Mouse (Mus musculus): ENCODE data around the gene Cmtm3.

The Cmtm3 gene

DNA sequence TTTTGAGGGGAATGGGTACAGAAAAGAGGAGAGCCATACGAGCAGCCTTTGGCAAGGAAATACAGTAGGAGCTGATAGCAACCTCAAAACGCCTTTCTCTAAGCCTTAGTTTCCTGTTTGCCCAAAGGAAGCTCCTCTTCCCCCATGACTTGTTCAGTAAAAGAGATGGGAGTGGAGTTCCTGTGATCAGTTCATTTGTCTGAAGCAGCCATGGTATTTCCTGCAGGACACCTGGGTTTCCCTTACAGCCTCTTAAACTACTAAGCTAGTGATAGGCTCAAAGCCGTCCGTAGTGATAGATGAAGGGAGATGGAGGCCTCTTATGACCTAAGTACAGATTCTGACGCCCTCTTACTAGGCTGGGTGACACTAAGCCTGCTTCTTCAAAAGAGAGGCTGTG is 3.2 kb downstream of the Cmtm3 start:
- no peak for DNase-seq

DNA sequence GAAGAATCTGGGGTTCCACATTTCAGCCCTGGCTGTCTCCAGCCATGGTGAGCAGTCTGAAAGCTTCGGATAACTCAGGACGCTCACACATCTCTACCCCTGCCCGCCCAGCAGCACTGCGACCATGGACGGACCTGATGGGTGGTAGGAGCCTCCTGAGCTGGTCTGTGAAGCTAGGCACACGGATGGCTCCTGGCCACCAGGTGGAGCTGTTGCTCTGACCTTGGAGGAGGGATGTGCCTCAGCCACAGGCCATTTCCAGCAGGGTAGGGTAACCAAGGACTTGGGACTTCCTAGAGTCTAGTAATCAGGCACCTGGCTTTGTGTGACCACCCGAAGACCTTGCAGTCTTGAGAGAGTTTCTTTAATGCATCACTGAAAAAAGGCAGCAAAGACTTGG is 4.7 kb downstream of the Cmtm3 start:
- DNase-seq: peak; percentile 80 to 88

DNA sequence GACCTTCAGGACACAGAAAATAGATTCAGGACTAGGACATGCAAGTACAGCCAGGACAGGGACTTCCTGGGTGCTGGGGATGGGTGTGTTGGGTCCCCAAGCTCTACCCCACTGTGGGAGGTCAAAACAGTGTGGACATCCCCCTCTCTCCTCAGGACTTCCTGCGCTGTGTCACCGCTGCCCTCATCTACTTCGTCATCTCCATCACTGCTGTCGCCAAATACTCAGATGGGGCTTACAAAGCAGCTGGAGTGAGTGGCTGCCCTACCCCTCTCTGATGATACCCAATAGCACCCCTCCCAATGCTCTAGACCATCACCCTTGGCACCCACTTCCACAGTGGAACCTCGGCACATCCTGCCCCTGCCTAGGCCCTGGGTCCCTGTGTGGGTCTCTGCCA is 5.4 kb downstream of the Cmtm3 start:
- DNase-seq: no peak

DNA sequence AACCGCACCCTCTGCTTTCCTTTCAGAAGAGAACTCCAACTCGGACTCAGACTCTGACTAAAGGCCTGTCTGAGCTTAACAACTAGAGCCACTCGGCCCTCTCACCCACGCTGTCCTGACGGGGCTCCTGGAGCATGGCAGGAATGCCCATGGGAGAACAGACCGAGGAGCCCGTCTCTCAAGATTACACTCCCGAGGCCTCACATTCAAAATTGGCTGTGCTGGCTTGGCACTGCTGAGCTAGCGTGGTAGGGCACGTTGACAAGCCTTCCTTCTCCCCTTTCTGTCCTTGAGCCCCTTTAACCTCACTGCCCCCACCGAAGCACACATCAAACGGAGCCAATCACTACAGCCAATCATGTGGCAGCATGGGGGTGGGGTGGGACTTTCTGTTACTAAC is 7.5 kb downstream of the Cmtm3 start:
- no peak for DNase-seq

DNA sequence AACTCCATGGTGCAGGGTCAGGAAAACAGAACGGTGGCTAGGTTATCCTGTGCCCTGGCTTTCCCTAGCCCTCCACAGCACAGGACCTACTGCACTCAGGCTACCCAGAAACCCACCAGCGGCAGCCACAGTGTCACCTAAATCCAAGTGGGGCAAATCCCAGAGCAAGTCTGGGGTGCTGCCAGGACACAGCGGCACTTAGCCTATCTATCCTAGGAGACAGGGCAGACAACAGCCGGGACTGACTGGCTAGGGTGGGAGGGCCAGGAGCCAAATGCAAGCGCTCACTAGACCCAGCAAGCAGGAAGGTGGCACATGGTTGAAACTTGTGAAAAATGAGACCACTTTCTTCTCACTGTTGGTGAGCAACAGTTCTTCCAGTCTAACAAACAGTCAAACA is 9.8 kb downstream of the Cmtm3 start:
- DNase-seq: no peak

DNA sequence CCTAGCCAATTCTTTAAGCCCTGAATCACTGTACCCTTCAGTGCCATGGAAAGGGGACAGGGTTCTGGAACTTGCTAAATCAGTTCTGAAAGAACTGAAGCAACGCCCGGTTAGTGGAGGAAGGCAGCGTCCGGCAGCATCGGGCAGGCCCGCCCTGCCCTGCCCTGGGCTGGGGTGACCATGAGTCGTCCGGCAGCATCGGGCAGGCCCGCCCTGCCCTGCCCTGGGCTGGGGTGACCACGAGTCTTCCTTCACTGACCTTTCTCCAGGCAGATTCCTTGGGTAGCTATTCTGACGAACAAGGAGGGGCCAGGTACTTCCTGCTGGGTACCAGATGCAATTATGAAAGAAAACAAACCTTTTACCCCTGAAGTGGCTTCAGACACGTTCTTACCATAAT is 10.8 kb downstream of the Cmtm3 start:
- no peak for DNase-seq

DNA sequence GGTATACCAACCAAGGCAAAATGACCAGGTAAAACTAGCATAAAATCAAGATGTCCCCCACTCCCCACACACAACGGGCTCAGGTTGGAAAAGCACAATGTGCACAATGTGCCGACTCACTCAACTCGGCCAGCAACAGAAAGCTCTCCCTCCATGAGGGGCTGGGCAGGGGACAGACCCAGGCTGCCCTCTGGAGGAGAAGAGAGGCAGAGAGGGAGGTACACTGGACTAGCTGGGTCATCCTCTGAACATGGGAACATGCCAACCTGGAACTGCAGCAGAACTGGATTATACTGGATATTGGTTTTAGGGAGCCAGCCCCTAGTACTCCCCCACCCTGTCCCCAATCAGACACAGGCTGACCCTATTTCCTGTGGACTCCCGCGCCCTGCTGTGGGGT is 14.0 kb downstream of the Cmtm3 start:
- DNase-seq: no peak

DNA sequence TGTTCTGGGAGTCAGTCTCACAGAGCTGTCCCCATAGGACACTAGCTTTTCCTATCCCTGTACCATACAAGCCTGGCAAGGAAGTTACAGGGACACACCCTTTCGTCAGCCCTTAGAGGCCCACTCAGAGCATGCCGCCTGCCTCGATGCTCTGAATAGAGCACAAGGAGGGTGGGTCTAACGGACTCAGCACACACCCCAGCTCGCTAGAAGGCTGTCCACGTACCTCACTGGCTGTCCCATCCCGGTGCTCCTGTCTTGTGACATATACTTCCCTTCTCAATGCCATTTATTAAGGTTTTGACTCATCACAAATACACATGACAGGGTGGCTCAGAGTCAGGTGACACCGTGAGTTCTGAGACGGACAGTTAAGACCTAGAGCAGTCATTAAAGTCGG is 15.3 kb downstream of the Cmtm3 start:
- DNase-seq: no peak

DNA sequence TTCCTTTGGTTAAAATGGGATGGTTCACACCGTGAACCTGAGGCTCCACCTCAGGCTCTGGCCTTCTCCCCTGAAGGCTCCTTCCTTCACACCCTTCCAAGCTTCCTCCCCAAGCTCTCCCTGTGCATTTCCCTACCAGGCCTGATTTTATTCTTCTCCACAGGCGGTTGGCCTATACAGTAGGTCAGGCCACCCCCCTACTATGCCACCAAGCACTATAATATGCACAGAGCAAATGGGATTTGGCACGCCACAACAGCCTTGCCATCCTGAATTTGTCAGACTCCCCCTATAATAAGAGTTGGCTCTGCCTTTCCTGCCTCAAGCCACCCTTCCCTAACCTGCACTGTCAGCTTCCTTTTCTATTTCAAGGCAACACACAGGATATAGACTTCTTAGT is 19.4 kb downstream of the Cmtm3 start:
- DNase-seq: no peak

DNA sequence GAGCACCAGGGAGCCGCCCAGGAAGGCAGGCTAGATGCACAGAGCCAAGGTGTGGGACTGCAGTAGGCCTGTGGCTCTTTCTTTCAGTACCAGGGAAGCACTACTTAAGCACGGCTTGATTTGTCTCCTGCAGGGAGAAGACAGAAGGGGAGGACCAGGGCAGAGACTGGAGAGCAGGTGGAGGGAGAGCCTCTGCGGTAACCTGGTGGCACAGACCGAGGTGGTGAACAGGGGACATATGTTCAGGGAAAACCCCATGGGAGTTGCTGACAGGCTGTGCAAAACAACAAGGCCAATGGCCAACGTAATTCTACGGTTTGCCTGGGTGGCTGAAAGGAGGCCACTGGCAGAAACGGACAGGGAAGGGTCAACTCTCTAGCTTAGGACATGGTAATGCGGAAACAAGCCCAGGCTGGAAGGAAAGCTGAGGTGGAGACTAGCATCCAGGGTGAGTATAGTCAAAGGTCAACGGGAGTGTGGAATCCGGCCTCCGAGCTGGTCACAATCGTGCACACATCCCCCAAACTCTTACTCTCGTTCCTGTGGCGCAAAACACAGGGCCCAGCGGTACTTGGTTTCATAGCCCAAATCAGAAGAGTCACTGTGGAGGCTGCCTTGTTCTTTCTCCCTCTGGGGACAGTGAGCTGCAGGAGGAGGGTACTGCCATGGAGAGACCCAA is 20.7 kb downstream of the Cmtm3 start:
- DNase-seq: no peak

DNA sequence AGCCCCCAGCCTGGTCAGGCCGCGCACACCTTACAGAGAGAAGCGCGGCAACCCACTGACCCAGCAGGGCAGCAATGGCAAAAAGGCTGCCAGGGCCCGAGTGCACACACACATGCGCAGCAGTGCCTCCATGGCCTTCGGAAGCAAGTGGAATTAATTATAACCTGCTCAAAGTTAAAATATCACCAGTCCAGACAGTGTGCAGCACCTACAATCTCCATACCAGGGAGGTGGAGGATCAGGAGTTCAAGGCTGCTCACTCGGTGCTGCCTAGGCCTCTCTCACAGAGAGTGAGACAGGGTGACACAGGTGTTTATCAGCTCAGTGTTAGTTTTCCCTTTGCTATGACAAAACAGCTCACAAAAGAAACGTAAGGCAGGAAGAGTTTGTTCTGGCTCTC is 26.5 kb downstream of the Cmtm3 start:
- peak in 1 of 2 experiments; percentile 34 for DNase-seq

DNA sequence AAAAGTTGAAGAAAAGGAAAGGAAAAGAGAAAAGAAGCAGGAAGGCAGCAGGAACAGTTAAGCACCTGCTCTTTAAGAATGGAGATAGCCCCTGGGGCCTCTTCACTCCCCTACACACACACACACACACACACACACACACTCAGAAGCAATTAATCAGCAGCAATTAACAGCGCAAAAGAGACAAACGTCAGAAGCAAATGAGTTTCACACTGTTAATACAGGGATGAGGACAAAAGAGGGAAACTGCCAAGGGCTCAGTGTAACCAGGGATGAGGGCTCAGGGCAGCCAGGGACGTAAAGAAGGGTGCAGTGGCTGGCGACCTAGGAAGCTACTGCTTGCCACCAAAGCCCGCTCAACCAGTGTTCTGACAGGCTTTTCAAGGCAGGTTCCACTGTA is 28.2 kb downstream of the Cmtm3 start:
- no peak for DNase-seq

DNA sequence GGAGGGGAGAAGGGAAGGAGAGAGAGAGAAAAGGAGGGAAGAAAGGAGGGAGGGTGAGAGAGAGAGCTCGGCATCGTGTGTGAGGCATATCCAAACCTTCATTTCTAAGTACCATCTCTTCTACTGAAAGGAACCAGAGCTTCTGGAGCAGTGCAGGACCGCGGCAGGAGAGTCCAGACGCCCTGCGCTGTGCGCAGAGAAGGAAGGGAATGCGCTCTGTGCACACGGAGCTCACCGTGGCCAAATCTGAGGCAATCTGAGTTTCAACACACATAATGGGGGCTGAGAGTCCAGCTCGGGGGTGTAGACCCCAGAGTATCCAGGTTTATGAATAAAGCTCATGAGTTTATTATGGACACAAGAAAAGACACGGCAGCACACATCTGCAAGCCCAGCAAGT is 30.4 kb downstream of the Cmtm3 start:
- DNase-seq: no peak

DNA sequence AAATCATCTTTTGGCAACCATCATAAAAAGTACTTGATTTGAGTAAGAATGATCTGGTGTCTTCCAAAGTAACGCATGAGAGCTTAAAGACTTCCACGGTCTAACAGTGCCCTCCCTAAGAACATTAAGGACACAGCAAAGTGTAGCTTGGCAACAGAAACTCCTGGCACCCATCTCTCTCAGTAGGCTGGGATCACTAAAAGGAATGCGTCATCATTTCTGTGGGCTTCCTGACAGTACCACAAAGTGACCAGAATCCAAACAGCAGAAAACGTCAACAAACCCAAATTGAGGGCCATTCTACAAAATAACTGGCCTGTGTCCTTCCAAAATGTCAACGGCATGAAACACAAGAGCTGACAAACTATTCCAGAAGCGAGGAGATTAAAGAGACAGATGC is 30.9 kb downstream of the Cmtm3 start:
- peak in 1 of 2 experiments; percentile 33 for DNase-seq

DNA sequence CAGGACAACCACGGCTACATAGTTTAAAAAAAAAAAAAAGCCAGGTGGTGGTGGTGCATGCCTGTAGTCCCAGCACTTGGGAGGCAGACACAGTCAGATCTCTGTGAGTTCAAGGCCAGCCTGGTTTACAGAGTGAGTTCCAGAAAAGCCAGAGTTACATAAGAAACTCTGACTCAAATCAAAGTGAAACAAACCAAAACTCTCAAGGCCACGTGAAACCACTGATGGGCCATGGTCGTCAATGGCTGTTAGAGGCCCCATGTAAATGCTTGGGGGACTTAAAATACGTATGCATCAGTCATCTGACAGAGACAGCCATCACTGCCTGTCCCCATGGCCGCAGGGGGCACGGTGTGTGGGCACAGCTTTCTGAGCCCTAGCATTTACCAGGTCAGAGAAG is 31.9 kb downstream of the Cmtm3 start:
- no peak for DNase-seq

DNA sequence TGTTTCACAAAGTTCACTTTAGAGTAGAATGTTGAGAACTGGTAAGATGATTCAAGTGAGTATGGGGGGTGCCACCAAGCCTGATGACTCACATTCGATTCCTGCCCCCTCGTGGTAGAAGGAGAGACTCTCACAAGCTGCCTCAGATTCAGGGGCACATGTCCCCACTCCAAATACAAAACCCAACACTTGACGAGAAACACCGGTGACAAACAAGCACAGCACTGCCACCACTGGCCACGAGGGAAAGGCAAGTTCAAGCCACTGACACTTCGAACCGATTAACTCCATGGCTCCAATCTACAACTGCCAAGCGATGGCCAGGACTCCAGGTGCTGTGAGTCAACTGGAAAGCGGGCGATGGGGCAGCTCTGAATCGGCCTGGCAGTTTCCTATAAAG is 34.6 kb downstream of the Cmtm3 start:
- DNase-seq: no peak

DNA sequence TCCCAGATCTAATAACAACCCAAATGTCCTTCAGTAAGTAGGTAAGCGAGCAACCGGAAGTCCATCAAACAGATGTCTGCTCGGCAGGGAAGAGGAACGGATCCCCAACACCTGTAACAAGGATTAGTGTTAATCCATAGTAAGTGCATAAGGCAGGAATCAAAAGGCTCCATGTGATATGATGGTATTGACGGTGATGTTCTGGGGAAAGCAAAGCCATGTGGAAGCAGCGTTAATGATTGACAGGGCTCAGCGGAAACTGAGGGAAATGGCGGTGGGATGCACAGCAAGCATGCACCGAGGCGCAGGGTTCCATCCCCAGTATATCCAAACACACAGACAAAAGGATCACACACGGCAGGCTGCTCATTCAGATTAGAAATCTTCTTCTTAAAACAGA is 35.1 kb downstream of the Cmtm3 start:
- no peak for DNase-seq

DNA sequence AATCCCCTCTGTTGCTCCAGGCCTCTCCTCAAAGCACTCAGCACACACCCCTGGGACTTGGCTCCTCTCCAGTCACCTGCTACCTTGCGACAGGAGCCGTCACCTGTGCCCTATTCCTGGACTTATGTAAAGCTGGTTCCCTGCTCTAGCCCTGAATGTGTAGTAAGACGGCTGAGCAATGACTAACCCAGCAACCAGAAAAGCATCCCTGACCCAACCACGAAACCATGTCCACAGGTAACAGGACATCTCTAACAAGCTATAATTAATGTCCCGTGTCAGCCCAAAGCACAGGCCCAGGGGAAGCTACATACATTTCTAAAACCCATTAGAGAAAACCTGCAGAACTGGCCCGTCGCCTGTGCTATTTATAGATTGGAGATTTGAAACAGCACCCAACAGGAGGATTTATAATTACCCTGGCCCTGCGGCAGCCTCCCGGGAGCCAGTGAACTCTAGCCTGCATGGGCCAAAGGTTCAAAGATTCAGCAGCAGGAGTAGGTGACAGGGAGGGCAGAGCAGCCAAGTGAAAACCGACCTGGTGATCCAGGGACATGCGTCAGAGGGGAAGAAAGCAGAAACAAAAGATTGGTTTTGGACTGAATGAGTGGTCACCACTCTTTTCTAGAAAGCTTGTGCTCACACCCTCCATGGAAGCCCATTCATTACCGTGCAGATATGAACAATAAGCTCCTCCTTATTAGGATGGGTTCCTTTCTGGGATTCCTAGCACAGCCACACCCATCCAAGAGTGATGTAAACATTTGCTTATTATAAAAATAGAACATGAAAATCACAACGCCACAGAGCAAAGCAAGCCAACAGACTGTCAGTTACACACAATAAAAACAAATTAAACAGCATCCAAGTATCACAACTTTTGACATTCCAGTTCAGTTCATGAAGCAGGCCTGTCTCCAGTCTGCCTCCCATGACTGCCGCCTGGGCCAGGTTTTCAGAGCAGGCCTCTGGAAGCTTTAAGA is 35.9 kb downstream of the Cmtm3 start:
- DNase-seq: peak; percentile 92 to 94

DNA sequence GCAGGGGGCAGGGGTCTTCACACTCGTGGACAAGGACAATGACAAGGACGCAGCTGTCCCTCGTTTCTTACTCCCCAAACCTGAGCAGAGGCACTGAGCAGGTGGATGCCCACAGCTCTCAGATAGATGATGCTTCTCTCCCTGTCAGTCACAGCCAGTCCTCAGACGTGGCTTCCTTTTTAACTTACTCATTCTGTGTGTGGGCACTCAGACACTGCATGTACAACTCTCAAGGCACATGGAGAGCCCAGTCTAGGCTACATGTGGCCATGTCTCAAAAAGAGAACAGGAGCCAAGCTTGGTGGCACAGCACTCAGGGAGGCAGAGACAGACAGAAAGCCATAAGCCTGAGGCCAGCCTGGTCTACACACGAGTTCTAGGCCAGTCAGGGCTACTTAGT is 36.7 kb downstream of the Cmtm3 start:
- no peak for DNase-seq

DNA sequence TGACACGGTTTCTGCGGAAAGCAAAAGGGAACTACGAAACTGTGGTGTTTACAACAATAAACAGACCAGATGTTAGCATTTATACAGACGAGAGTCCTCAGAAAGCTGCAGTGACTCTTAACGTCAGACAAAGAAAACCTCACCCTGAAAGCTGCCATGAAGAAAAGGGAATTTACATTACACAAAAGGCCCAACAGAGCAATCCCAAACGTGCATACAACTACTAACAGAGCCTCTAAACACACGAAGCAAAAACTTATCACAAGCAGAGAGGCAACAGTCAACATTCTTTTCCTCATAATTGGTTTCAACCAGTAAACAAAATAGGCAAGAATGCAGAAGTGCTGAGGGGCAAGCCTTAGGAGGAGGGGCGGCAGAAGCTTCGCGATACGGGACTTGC is 37.5 kb downstream of the Cmtm3 start:
- no peak for DNase-seq

DNA sequence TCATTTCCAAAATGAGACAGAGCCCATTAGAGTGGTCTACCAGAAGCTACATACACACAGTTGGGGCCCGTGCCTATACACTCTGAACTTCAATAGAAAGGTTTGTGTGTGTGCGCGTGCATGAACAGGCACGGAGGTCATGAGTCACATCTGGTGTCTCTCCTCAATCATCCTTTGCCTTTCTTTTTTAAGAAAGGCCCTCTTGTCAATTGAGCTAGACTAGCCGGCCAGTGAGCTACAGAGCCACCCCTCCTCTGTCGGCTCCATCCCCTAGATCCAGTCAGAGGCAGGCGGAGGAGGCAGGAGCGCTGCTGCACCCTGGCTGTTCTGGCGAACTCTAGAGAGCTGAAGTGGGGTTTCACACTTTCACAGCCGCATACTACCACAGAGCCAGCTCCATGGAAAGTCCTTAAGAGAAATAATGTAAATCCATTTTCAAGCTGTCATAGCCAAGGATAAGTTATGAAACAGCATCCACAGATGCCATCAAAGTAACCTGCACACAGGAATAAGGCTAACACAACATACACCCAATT is 40.2 kb downstream of the Cmtm3 start:
- DNase-seq: no peak

DNA sequence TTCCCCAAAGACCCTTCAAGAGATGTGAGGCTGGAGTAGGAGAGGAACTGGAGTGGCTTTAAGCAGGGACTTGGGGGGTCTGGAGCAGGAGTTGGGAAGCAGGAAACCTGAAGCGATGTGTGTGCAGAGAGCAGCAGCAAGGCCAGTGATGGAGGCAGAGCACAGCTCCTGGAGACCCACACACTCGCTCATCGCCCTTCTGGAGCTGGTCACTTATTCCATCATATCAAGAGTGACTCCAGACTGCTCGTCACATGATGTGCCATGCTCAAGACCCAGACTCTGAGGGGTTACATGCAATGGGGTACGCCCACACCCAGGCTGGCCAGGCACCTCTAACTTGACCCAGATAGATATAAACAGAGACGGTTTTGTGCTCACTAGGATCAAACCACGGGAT is 41.1 kb downstream of the Cmtm3 start:
- no peak for DNase-seq

DNA sequence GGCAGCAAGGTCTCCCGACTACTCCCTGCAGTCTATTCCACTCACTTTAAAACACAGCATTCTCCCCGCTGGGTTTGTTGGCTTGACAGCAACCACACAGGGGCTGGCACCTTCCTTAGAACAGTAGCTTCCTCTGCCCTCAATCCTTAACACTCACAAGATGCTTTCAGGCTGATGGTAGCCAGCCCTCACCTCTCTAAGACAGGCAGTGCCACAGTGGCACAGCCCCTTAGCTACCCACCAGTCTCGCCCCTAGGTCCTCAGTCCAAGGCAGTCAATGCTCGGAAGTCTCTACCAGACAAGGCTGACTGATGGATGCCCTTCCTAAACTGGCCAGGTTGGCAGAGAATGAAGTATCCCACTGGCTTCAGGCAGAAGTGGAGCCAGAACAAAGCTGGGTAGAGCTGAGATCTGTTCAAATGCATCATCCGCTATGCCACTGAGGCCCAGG is 41.8 kb downstream of the Cmtm3 start:
- DNase-seq: no peak

DNA sequence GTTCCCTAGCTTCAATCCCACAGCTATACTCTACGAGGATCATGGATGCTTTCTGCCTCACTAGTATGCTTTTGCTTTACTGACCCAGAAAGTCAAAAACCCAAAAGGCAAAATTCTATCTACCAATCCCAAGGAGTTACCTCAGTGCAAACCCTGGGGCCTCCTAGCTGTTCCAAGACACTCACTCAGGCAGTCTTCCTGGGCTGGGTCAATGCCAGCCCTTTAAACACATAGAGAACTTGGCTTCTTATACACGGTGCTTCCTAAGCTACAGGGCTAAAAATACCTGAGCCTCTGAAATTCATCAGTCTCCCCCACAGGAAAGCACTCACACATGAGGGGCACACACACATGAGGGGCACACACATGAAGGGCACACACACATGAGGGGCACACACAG is 44.1 kb downstream of the Cmtm3 start:
- DNase-seq: no peak

Data from kidney, adult 8-10 months (tissue).